Mouse (Mus musculus) cortical plate, adult 2 months (tissue): ENCODE measurements around the gene Pknox2.

Experiments
- CTCF ChIP-seq: fragments of 200-500 bp; IDR thresholded peaks from 2 replicates; pipeline ENCODE4 v1.5.1; 2011; ENCODE audit warnings: mild to moderate bottlenecking, control low read depth, low read length; ENCODE audit not compliant: insufficient read depth; ENCODE audit errors: extremely low read depth
- POLR2A ChIP-seq: fragments of 200-500 bp; IDR thresholded peaks from 2 replicates; pipeline ENCODE4 v1.6.1; 2011; ENCODE audit warnings: mild to moderate bottlenecking, low read length, control low read depth; ENCODE audit not compliant: insufficient read depth; ENCODE audit errors: extremely low read depth

DNA sequence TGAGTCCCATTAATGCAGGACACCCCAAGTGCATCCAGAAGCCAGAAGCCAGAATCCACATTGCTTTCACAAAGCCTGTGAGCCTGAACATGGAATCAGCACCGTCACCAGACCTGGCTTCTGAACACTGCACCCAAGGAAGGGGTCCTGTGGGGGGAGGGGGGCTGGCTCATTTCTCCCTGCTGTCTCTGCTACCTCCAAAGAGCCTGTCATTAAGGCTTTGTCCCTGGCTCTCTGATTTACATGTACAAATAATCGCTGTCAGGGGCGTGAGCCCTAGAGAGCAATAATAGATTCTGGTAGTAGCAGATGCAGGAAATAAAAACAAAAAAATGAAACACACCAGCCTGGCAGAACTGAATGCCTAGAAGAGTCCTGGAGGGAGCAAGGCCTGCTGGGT lies 121.3 kb downstream of the Pknox2 start:
- no peak for TF ChIP-seq CTCF
- TF ChIP-seq POLR2A: no peak
